ENCODE assay signal across 9 mouse cellular contexts in genomic region chr11:113056824-113057223, GRCm38 (mm10).
DNase-seq lines count a peak whose midpoint lies in the region; ATAC-seq lines count a peak whose summit lies in the region.
"Had no signal": no experiment of that assay in that cellular context is flagged by ENCODE, and none has a peak within 500 bp of the region (broad histone marks: within the 10 kb centered on the region; RNA-seq: fewer than 3 reads in every experiment).

No protein-coding gene starts in this region.

- intact Hi-C loops in left cerebral cortex, postnatal 4 days (cut with DNase I) = no loop called here

- no peak for ATAC-seq in activated CD4-positive, CD25-positive, alpha-beta regulatory T cell, adult 4 months
- ATAC-seq: Patski had no signal

- peak; percentile 10 for DNase-seq in kidney, postnatal 14 days
- DNase-seq in kidney, adult 8-10 months = no peak
- peak; percentile 93 to 96 for DNase-seq in cerebellum, postnatal 10 days
- peak; percentile 24 to 25 for DNase-seq in frontal cortex, postnatal 36 days (ENCODE audit: low spot score in 2 of 2)
- peak; percentile 94 for DNase-seq in left cerebral cortex, postnatal 4 days
- DNase-seq in testis, postnatal 10 days (ENCODE audit: low spot score) = no peak
- DNase-seq in urinary bladder, postnatal 4 days (ENCODE audit: low spot score in 2 of 2) = no peak

Comparison
In these comparisons a context has a peak if more than half of its experiments do, and no peak if none do; other contexts are left out.
1. DNase-seq: peak in kidney, postnatal 14 days (single experiment), cerebellum, postnatal 10 days (2 of 2), frontal cortex, postnatal 36 days (2 of 2) and left cerebral cortex, postnatal 4 days (single experiment); none in kidney, adult 8-10 months (0 of 2), testis, postnatal 10 days (single experiment) and urinary bladder, postnatal 4 days (0 of 2).